ENCODE assay signal across 15 mouse cellular contexts in genomic region chr15:99846633-99847032, GRCm38 (mm10). TPM values are rescaled to one million over a fixed set of nuclear protein-coding genes. Genes with fewer than 3 reads are reported as not detected.
A peak's percentile ranks its signal among the peaks of the same experiment; 100 is the strongest.
DNase-seq lines count a peak whose midpoint lies in the region; ATAC-seq and TF ChIP-seq lines count a peak whose summit lies in the region.
"Had no signal": no experiment of that assay in that cellular context is flagged by ENCODE, and none has a peak within 500 bp of the region (broad histone marks: within the 10 kb centered on the region; RNA-seq: fewer than 3 reads in every experiment).

No protein-coding gene starts in this region.

- peak overlapping the region; percentile 65 for H3K27ac ChIP-seq in kidney, postnatal 0 days
- no peak overlapping the region for H3K27ac ChIP-seq in heart, adult 2 months
- H3K27ac ChIP-seq: forebrain, embryonic 15.5 days; gastrocnemius, adult 2 months; hindbrain, embryonic 14.5 days; liver, embryonic 14.5 days had no signal

- peaks cover 5% of the 10 kb centered on the region for H3K79me2 ChIP-seq in myocyte (ENCODE audit: control insufficient read depth, insufficient read depth)
- no peaks in the 10 kb centered on the region for H3K79me2 ChIP-seq in heart, adult 2 months (replicated peaks; ENCODE audit: control insufficient read depth, insufficient read depth, low read length)

- peaks cover 28% of the 10 kb centered on the region for H3K4me1 ChIP-seq in kidney, postnatal 0 days (replicated peaks; ENCODE audit: insufficient read depth, low read length)
- peaks cover 4% of the 10 kb centered on the region for H3K4me1 ChIP-seq in heart, adult 2 months (ENCODE audit: control insufficient read depth, insufficient read depth, low read length)

- intact Hi-C loops in heart, adult 2 months (cut with DNase I) = no loop called here

- no peak for TF ChIP-seq POLR2A in brain, embryonic 14.5 days (IDR thresholded peaks at IDR 0.05; ENCODE audit: borderline replicate concordance, extremely low read depth, insufficient read depth, insufficient read length, poor library complexity, severe bottlenecking)
- TF ChIP-seq POLR2A in myocyte (IDR thresholded peaks at IDR 0.05; ENCODE audit: insufficient read length, low read depth) = no peak
- no peak for TF ChIP-seq POLR2A in heart, adult 2 months (IDR thresholded peaks at IDR 0.05; ENCODE audit: insufficient read depth, low read depth, low read length)

- ATAC-seq in kidney, postnatal 0 days (replicated peaks; ENCODE audit: low FRiP score, low read depth) = no peak
- ATAC-seq: forebrain, embryonic 15.5 days had no signal

- H3K36me3 ChIP-seq in kidney, postnatal 0 days (ENCODE audit: insufficient read depth, low read length) = no peaks in the 10 kb centered on the region
- no peaks in the 10 kb centered on the region for H3K36me3 ChIP-seq in myocyte (ENCODE audit: control insufficient read depth, insufficient read depth)
- no peaks in the 10 kb centered on the region for H3K36me3 ChIP-seq in heart, adult 2 months (ENCODE audit: control insufficient read depth, insufficient read depth, low read length)

- H3K4me3 ChIP-seq in kidney, postnatal 0 days (replicated peaks; ENCODE audit: low read depth, low read length) = no peak overlapping the region
- peak overlapping the region; percentile 1 for H3K4me3 ChIP-seq in myocyte
- H3K4me3 ChIP-seq in heart, adult 2 months = no peak overlapping the region
- H3K4me3 ChIP-seq: forebrain, embryonic 15.5 days; gastrocnemius, adult 2 months had no signal

- 47% methylated on average over 6 of the region's 6 CpGs for WGBS in kidney, postnatal 0 days
- WGBS in heart, adult 2 months = 57% methylated on average over 6 of the region's 6 CpGs

- H3K27me3 ChIP-seq in kidney, postnatal 0 days (ENCODE audit: insufficient read depth, low read length) = no peaks in the 10 kb centered on the region
- no peaks in the 10 kb centered on the region for H3K27me3 ChIP-seq in myocyte (ENCODE audit: control insufficient read depth, insufficient read depth, insufficient read length)
- no peaks in the 10 kb centered on the region for H3K27me3 ChIP-seq in heart, adult 2 months (ENCODE audit: control insufficient read depth, insufficient read depth, low read length)
- H3K27me3 ChIP-seq: forebrain, embryonic 15.5 days had no signal

- no peak overlapping the region for H3ac ChIP-seq in myocyte (ENCODE audit: control insufficient read depth, insufficient read length)

- no peak for TF ChIP-seq CTCF in kidney, postnatal 0 days (IDR thresholded peaks at IDR 0.05; ENCODE audit: low read depth)
- no peak for TF ChIP-seq CTCF in brain, embryonic 14.5 days (IDR thresholded peaks at IDR 0.05; ENCODE audit: borderline replicate concordance, extremely low read depth, insufficient read depth, insufficient read length)
- TF ChIP-seq CTCF in heart, adult 2 months (IDR thresholded peaks at IDR 0.05) = no peak

- no peak overlapping the region for H3K4me2 ChIP-seq in kidney, postnatal 0 days (ENCODE audit: low read length)
- H3K4me2 ChIP-seq in myocyte (ENCODE audit: low read depth) = peak overlapping the region; percentile 86
- H3K4me2 ChIP-seq: forebrain, embryonic 15.5 days; hindbrain, embryonic 14.5 days; midbrain, embryonic 11.5 days had no signal

- H3K9ac ChIP-seq in kidney, postnatal 0 days (ENCODE audit: low read depth, low read length) = no peak overlapping the region
- no peak overlapping the region for H3K9ac ChIP-seq in heart, adult 2 months (ENCODE audit: low read depth, low read length)
- H3K9ac ChIP-seq: forebrain, embryonic 15.5 days; hindbrain, embryonic 14.5 days; liver, embryonic 14.5 days had no signal

- no peak for TF ChIP-seq EP300 in heart, adult 2 months (IDR thresholded peaks at IDR 0.05; ENCODE audit: insufficient read depth, low read depth, low read length)

- no peak for DNase-seq in kidney, postnatal 0 days (ENCODE audit: low spot score)
- DNase-seq in kidney, postnatal 36 days = no peak
- DNase-seq in 416B (ENCODE audit: low read depth) = peak; percentile 34
- DNase-seq in brain, embryonic 14.5 days (ENCODE audit: low read depth) = peak; percentile 72
- DNase-seq in cerebellum, postnatal 10 days = no peak
- DNase-seq in heart, adult 2 months = no peak
- DNase-seq: cerebellum, adult 9-10 months; gastrocnemius, adult 2 months; heart, adult 18-20 months; right cerebral cortex, postnatal 25 days had no signal

- H3K9me3 ChIP-seq in kidney, postnatal 0 days (replicated peaks; ENCODE audit: low read length) = no peaks in the 10 kb centered on the region
- H3K9me3 ChIP-seq: forebrain, embryonic 15.5 days had no signal

TF ChIP-seq in myocyte, 11 proteins besides CTCF, POLR2A, EP300 and RAD21:
- peak in 1 of 3 experiments; percentile 29 for TF ChIP-seq MYOG (IDR thresholded peaks at IDR 0.05; ENCODE audit: control insufficient read depth in 1 of 3, insufficient read depth in 1 of 3, insufficient read length in 2 of 3, low read depth in 2 of 3)
- no peak for TF ChIP-seq TCF12 (IDR thresholded peaks at IDR 0.05; ENCODE audit: insufficient read depth, poor library complexity, severe bottlenecking)
- TF ChIP-seq SRF (IDR thresholded peaks at IDR 0.05; ENCODE audit: control insufficient read depth, insufficient read length, low read depth) = no peak
- TF ChIP-seq MYOD1 (IDR thresholded peaks at IDR 0.05; ENCODE audit: control insufficient read depth in 1 of 3, insufficient read length in 2 of 3, low read depth in 2 of 3) = peak in 2 of 3 experiments; percentile 53 to 62

RNA-seq across cellular contexts. Expression of gene Lima1, which starts 28.6 kb away (rescaled TPM):
- 42.8 and 51.6 TPM in 2 replicates for polyA plus RNA-seq in kidney, postnatal 0 days (2015; fragmentation: Nextera tagmentation; extraction: Ambion mirVana)
- 21.1 and 22.2 TPM in 2 replicates for polyA plus RNA-seq in brain, embryonic 14.5 days (2012; rRNA removed)
- polyA plus RNA-seq in myocyte (2012; fragmentation: generic; extraction: Trizol) = 140 TPM
- total RNA-seq in heart, adult 2 months (2021) = 10 to 100 TPM; 15.7 to 16.7 TPM
- polyA plus RNA-seq in heart, adult 2 months (2012; rRNA removed) = 8.8 and 13.4 TPM in 2 replicates

Comparison
In these comparisons a context has a peak if more than half of its experiments do, and no peak if none do; other contexts are left out.
1. DNase-seq: peak in 416B (single experiment) and brain, embryonic 14.5 days (single experiment); none in kidney, postnatal 0 days (single experiment), kidney, postnatal 36 days (0 of 2), cerebellum, postnatal 10 days (0 of 2) and heart, adult 2 months (0 of 2).